ENCODE assay signal across 10 mouse cellular contexts in genomic region chr4:115938276-115939160, GRCm38 (mm10). TPM values are rescaled to one million over a fixed set of nuclear protein-coding genes. Genes with fewer than 3 reads are reported as not detected.
A peak's percentile ranks its signal among the peaks of the same experiment; 100 is the strongest.
DNase-seq lines count a peak whose midpoint lies in the region; ATAC-seq lines count a peak whose summit lies in the region.
"Had no signal": no experiment of that assay in that cellular context is flagged by ENCODE, and none has a peak within 500 bp of the region (broad histone marks: within the 10 kb centered on the region; RNA-seq: fewer than 3 reads in every experiment).

No protein-coding gene starts in this region.

- no peak for ATAC-seq in hindbrain, embryonic 16.5 days
- no peak for ATAC-seq in hindbrain, embryonic 11.5 days (ENCODE audit: low FRiP score)
- ATAC-seq in midbrain, embryonic 15.5 days (replicated peaks): no peak

- peak overlapping the region; percentile 61 for H3K4me3 ChIP-seq in hindbrain, embryonic 10.5 days
- no peak overlapping the region for H3K4me3 ChIP-seq in hindbrain, embryonic 16.5 days (ENCODE audit: low read length)
- H3K4me3 ChIP-seq in hindbrain, embryonic 11.5 days (ENCODE audit: low read depth, low read length): peak overlapping the region; percentile 38
- peak overlapping the region; percentile 28 for H3K4me3 ChIP-seq in midbrain, embryonic 15.5 days

- DNase-seq in hindbrain, embryonic 10.5 days (ENCODE audit: low spot score): peak; percentile 70
- DNase-seq in urinary bladder, postnatal 25 days (ENCODE audit: low spot score): peak; percentile 4
- no peak for DNase-seq in urinary bladder, postnatal 36 days (ENCODE audit: low spot score in 2 of 2)
- DNase-seq in hindbrain, embryonic 11.5 days (ENCODE audit: low spot score): peak; percentile 71
- no peak for DNase-seq in gastrocnemius, postnatal 36 days
- no peak for DNase-seq in thymus, postnatal 0 days (ENCODE audit: low spot score)

- H3K9me3 ChIP-seq in hindbrain, embryonic 10.5 days: no peaks in the 10 kb centered on the region
- no peaks in the 10 kb centered on the region for H3K9me3 ChIP-seq in hindbrain, embryonic 16.5 days (ENCODE audit: control insufficient read depth, low read length)
- H3K9me3 ChIP-seq in hindbrain, embryonic 11.5 days (ENCODE audit: control insufficient read depth, low read length): no peaks in the 10 kb centered on the region
- H3K9me3 ChIP-seq in midbrain, embryonic 15.5 days: no peaks in the 10 kb centered on the region

- intact Hi-C loops in gastrocnemius, postnatal 36 days (cut with DNase I): no loop called here

- H3K27ac ChIP-seq in hindbrain, embryonic 10.5 days: 0 out of 2 replicates have a peak overlapping the region, but pooled peaks have one; percentile 3
- H3K27ac ChIP-seq in hindbrain, embryonic 16.5 days (ENCODE audit: low read depth, low read length): no peak overlapping the region
- H3K27ac ChIP-seq in hindbrain, embryonic 11.5 days (ENCODE audit: low read depth, low read length): no peak overlapping the region
- H3K27ac ChIP-seq in midbrain, embryonic 15.5 days: no peak overlapping the region

- under 1% methylated on average over 37 of the region's 37 CpGs for WGBS in hindbrain, embryonic 10.5 days
- 1% methylated on average over 37 of the region's 37 CpGs for WGBS in hindbrain, embryonic 16.5 days
- WGBS in hindbrain, embryonic 11.5 days: 1% methylated on average over 37 of the region's 37 CpGs
- 2% methylated on average over 37 of the region's 37 CpGs for WGBS in midbrain, embryonic 15.5 days

- no peaks in the 10 kb centered on the region for H3K36me3 ChIP-seq in hindbrain, embryonic 10.5 days
- no peaks in the 10 kb centered on the region for H3K36me3 ChIP-seq in hindbrain, embryonic 16.5 days (ENCODE audit: control insufficient read depth, insufficient read depth, low read length)
- no peaks in the 10 kb centered on the region for H3K36me3 ChIP-seq in hindbrain, embryonic 11.5 days (ENCODE audit: control insufficient read depth, insufficient read depth, low read length)
- no peaks in the 10 kb centered on the region for H3K36me3 ChIP-seq in midbrain, embryonic 15.5 days (replicated peaks)

- H3K4me1 ChIP-seq in hindbrain, embryonic 10.5 days (replicated peaks): peaks cover 47% of the 10 kb centered on the region
- H3K4me1 ChIP-seq in hindbrain, embryonic 16.5 days (ENCODE audit: control insufficient read depth, insufficient read depth, low read depth, low read length): peaks cover 17% of the 10 kb centered on the region
- H3K4me1 ChIP-seq in hindbrain, embryonic 11.5 days (replicated peaks; ENCODE audit: control insufficient read depth, insufficient read depth, low read length): peaks cover 21% of the 10 kb centered on the region
- peaks cover 32% of the 10 kb centered on the region for H3K4me1 ChIP-seq in midbrain, embryonic 15.5 days

- H3K27me3 ChIP-seq in hindbrain, embryonic 10.5 days (ENCODE audit: insufficient read depth, poor library complexity, severe bottlenecking): peaks cover 100% of the 10 kb centered on the region
- H3K27me3 ChIP-seq in hindbrain, embryonic 16.5 days (replicated peaks; ENCODE audit: control insufficient read depth, insufficient read depth, low read length): peaks cover 64% of the 10 kb centered on the region
- peaks cover 96% of the 10 kb centered on the region for H3K27me3 ChIP-seq in hindbrain, embryonic 11.5 days (ENCODE audit: control insufficient read depth, insufficient read depth, low read length)
- peaks cover 82% of the 10 kb centered on the region for H3K27me3 ChIP-seq in midbrain, embryonic 15.5 days (replicated peaks)

- H3K9ac ChIP-seq in hindbrain, embryonic 16.5 days (ENCODE audit: low read depth, low read length): no peak overlapping the region
- H3K9ac ChIP-seq in hindbrain, embryonic 11.5 days (ENCODE audit: low read depth, low read length): no peak overlapping the region
- no peak overlapping the region for H3K9ac ChIP-seq in midbrain, embryonic 15.5 days

- no peak overlapping the region; the same call in 1 of the 2 replicates for H3K4me2 ChIP-seq in hindbrain, embryonic 16.5 days (ENCODE audit: low read length)
- H3K4me2 ChIP-seq in hindbrain, embryonic 11.5 days (replicated peaks; ENCODE audit: low read depth, low read length): peak overlapping the region; percentile 71
- H3K4me2 ChIP-seq in midbrain, embryonic 15.5 days: peak overlapping the region; percentile 45

RNA-seq across cellular contexts. Expression of gene Dmbx1, which starts 1.2 kb away (rescaled TPM):
- 3.2 and 4.0 TPM in 2 replicates for polyA plus RNA-seq in hindbrain, embryonic 10.5 days (2016; fragmentation: Nextera tagmentation; extraction: Ambion mirVana)
- polyA plus RNA-seq in hindbrain, embryonic 16.5 days (2015; fragmentation: Nextera tagmentation; extraction: Ambion mirVana): 5.8 and 6.8 TPM in 2 replicates
- 2.4 and 2.5 TPM in 2 replicates for polyA plus RNA-seq in hindbrain, embryonic 11.5 days (2014; fragmentation: Nextera tagmentation; extraction: Ambion mirVana)
- polyA plus RNA-seq in midbrain, embryonic 15.5 days (2015; fragmentation: Nextera tagmentation; extraction: Ambion mirVana): 10.9 and 12.7 TPM in 2 replicates
- total RNA-seq in gastrocnemius, postnatal 36 days (2021): not detected
- polyA plus RNA-seq in thymus, postnatal 0 days (2015; fragmentation: Nextera tagmentation; extraction: Ambion mirVana): 0.04 and 0.05 TPM in 2 replicates
- total RNA-seq: left cerebral cortex, postnatal 25 days had no signal

RNA-seq across cellular contexts. Expression of gene 6430628N08Rik, which starts 48.1 kb away (rescaled TPM):
- 0.10 TPM in 1 of 2 replicates, not detected in the other for polyA plus RNA-seq in hindbrain, embryonic 10.5 days (2016; fragmentation: Nextera tagmentation; extraction: Ambion mirVana)
- polyA plus RNA-seq in hindbrain, embryonic 16.5 days (2015; fragmentation: Nextera tagmentation; extraction: Ambion mirVana): 0.41 and 0.44 TPM in 2 replicates
- not detected in 2 replicates for polyA plus RNA-seq in hindbrain, embryonic 11.5 days (2014; fragmentation: Nextera tagmentation; extraction: Ambion mirVana)
- polyA plus RNA-seq in midbrain, embryonic 15.5 days (2015; fragmentation: Nextera tagmentation; extraction: Ambion mirVana): 0.27 and 0.28 TPM in 2 replicates
- not detected for total RNA-seq in gastrocnemius, postnatal 36 days (2021)
- polyA plus RNA-seq in thymus, postnatal 0 days (2015; fragmentation: Nextera tagmentation; extraction: Ambion mirVana): not detected in 2 replicates
- total RNA-seq: MEL had no signal

RNA-seq across cellular contexts. Expression of gene Kncn, which starts 54.3 kb away (rescaled TPM):
- polyA plus RNA-seq in hindbrain, embryonic 10.5 days (2016; fragmentation: Nextera tagmentation; extraction: Ambion mirVana): not detected in 2 replicates
- polyA plus RNA-seq in hindbrain, embryonic 16.5 days (2015; fragmentation: Nextera tagmentation; extraction: Ambion mirVana): 0.45 TPM in 1 of 2 replicates, not detected in the other
- polyA plus RNA-seq in hindbrain, embryonic 11.5 days (2014; fragmentation: Nextera tagmentation; extraction: Ambion mirVana): not detected in 2 replicates
- 0.17 TPM in 1 of 2 replicates, not detected in the other for polyA plus RNA-seq in midbrain, embryonic 15.5 days (2015; fragmentation: Nextera tagmentation; extraction: Ambion mirVana)
- total RNA-seq in gastrocnemius, postnatal 36 days (2021): not detected
- polyA plus RNA-seq in thymus, postnatal 0 days (2015; fragmentation: Nextera tagmentation; extraction: Ambion mirVana): not detected in 2 replicates
- total RNA-seq: MEL had no signal

Comparison
In these comparisons a context has a peak if more than half of its experiments do, and no peak if none do; other contexts are left out.
1. DNase-seq: peak in hindbrain, embryonic 10.5 days (single experiment), urinary bladder, postnatal 25 days (single experiment) and hindbrain, embryonic 11.5 days (single experiment); none in urinary bladder, postnatal 36 days (0 of 2), gastrocnemius, postnatal 36 days (0 of 2) and thymus, postnatal 0 days (single experiment).